Mouse (Mus musculus): ENCODE measurements around the gene Plcd1. TPM values are rescaled to one million over a fixed set of nuclear protein-coding genes. Genes with fewer than 3 reads are reported as not detected.

The Plcd1 gene
- polyA plus RNA-seq, 1 experiment from 2014 or later: 6.5 TPM

GRCm38 (mm10) chr9:119037076-119037730 lies 56.1 kb downstream of the Plcd1 start:
- H3K9me3 ChIP-seq (ENCODE audit: control insufficient read depth): no peaks in the 10 kb centered on the region
- WGBS: 69% methylated on average over 15 of the region's 15 CpGs
- H3K27me3 ChIP-seq (replicated peaks; ENCODE audit: control insufficient read depth, insufficient read depth, low read length): no peaks in the 10 kb centered on the region
- H3K4me2 ChIP-seq (replicated peaks; ENCODE audit: low read depth): no peak overlapping the region
- H3K36me3 ChIP-seq (ENCODE audit: control insufficient read depth, insufficient read depth): peaks cover 82% of the 10 kb centered on the region
- ATAC-seq: no peak
- no peak overlapping the region for H3K4me3 ChIP-seq (ENCODE audit: low read depth, low read length)
- no peak overlapping the region for H3K9ac ChIP-seq (ENCODE audit: low read depth, low read length)
- H3K27ac ChIP-seq (ENCODE audit: low read depth, low read length): no peak overlapping the region
- TF ChIP-seq CTCF (IDR thresholded peaks at IDR 0.05; ENCODE audit: low read depth): no peak
- H3K4me1 ChIP-seq (replicated peaks; ENCODE audit: control insufficient read depth, insufficient read depth, low read length): no peaks in the 10 kb centered on the region

- H3K4me3 ChIP-seq (ENCODE audit: low read depth, low read length): no peak overlapping the region
- peaks cover 82% of the 10 kb centered on the region for H3K36me3 ChIP-seq (ENCODE audit: control insufficient read depth, insufficient read depth)
- ATAC-seq: no peak
- TF ChIP-seq CTCF (IDR thresholded peaks at IDR 0.05; ENCODE audit: low read depth): no peak
- no peaks in the 10 kb centered on the region for H3K27me3 ChIP-seq (replicated peaks; ENCODE audit: control insufficient read depth, insufficient read depth, low read length)
- H3K4me1 ChIP-seq (replicated peaks; ENCODE audit: control insufficient read depth, insufficient read depth, low read length): no peaks in the 10 kb centered on the region
- no peak overlapping the region for H3K9ac ChIP-seq (ENCODE audit: low read depth, low read length)
- WGBS: 64% methylated on average over 7 of the region's 7 CpGs
- H3K27ac ChIP-seq (ENCODE audit: low read depth, low read length): no peak overlapping the region
- no peak overlapping the region for H3K4me2 ChIP-seq (replicated peaks; ENCODE audit: low read depth)
- no peaks in the 10 kb centered on the region for H3K9me3 ChIP-seq (ENCODE audit: control insufficient read depth)
Measured at GRCm38 (mm10) chr9:119035836-119036235, 57.5 kb downstream of the Plcd1 start.

DNA sequence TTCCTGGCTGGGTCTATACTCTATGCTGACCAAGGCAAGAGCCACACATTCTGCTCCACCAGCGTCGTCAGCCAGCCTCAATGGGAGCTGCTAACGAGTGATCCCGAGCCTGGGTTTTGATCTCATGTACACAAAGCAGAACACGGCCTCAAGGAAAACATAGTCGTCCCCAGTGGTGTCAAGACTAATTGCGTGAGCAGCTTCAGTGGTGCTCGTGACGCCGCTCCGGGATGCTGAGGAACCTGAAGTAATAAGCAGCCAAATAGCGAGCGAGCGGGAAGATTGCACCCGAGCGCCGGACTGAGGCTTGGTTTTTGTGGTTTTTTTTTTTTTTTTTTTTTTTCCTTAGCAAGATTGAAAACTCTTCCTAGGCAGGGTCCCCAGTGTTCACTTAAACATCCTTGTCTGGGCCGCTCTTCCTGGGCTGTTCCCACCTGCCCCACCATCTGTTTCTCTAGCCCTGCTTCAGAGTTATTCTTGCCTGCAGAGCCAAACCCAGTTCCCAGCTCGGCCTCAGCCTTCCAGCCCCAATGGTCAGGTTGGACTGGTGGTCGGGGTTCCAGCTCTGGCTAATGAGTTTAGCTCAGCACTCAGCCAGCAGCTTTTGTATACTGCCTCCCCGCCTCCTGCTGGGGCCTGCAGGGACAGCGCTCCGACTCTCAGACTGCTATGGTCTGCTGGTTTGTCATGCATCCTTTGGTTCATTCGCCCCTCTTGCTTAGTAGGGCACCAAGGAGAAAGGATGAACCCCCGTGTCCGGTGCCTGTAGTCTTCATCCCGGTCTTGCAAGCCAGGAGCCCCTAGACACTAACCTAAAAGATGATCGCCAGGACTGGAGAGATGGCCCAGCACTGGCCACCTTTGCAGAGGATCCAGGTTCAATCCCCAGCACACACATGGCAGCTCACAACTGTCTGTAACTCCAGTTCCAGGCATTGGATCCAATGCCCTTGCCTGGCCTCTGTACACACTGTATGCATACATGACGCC lies 58.3 kb downstream of the Plcd1 start:
- WGBS: 89% methylated on average over 29 of the region's 29 CpGs
- H3K36me3 ChIP-seq (ENCODE audit: control insufficient read depth, insufficient read depth): peaks cover 81% of the 10 kb centered on the region
- no peak for ATAC-seq

DNA sequence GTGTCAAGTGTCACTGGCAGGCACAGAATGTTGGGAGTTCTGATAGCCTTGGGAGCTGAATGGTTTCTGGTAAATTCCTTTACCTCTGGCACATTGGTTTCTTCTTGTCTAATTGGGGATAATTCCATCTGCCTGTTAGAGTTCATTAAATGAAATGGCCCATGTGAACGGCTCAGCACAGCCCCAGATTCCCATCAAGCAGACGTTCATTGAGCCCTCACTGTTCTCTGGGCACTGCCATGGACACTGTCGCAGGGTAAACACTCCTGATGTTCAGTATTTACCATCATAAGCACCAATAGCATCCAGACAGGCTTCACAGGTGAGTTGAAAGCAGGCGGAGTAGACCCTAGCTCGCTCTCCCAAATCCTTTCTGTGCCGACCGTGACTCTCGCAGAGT lies 59.2 kb downstream of the Plcd1 start:
- H3K27me3 ChIP-seq (replicated peaks; ENCODE audit: control insufficient read depth, insufficient read depth, low read length): no peaks in the 10 kb centered on the region
- H3K27ac ChIP-seq (ENCODE audit: low read depth, low read length): no peak overlapping the region
- H3K4me2 ChIP-seq (replicated peaks; ENCODE audit: low read depth): no peak overlapping the region
- whole genome bisulfite sequencing: 89% methylated on average over 8 of the region's 8 CpGs
- peaks cover 74% of the 10 kb centered on the region for H3K36me3 ChIP-seq (ENCODE audit: control insufficient read depth, insufficient read depth)
- H3K9ac ChIP-seq (ENCODE audit: low read depth, low read length): no peak overlapping the region
- H3K4me3 ChIP-seq (ENCODE audit: low read depth, low read length): no peak overlapping the region
- no peak for TF ChIP-seq CTCF (IDR thresholded peaks at IDR 0.05; ENCODE audit: low read depth)
- no peaks in the 10 kb centered on the region for H3K4me1 ChIP-seq (replicated peaks; ENCODE audit: control insufficient read depth, insufficient read depth, low read length)
- ATAC-seq: no peak
- H3K9me3 ChIP-seq (ENCODE audit: control insufficient read depth): no peaks in the 10 kb centered on the region

More for the DNA sequence above, 58.3 kb downstream of the Plcd1 start:
- TF ChIP-seq CTCF (IDR thresholded peaks at IDR 0.05; ENCODE audit: low read depth): no peak
- Histone ChIP-seq H3K27me3 (replicated peaks; ENCODE audit: control insufficient read depth, insufficient read depth, low read length) (no peaks in the 10 kb centered on the region), H3K9ac (ENCODE audit: low read depth, low read length) (no peak overlapping the region), H3K27ac (ENCODE audit: low read depth, low read length) (no peak overlapping the region), H3K4me1 (replicated peaks; ENCODE audit: control insufficient read depth, insufficient read depth, low read length) (no peaks in the 10 kb centered on the region), H3K4me2 (replicated peaks; ENCODE audit: low read depth) (no peak overlapping the region), H3K9me3 (ENCODE audit: control insufficient read depth) (no peaks in the 10 kb centered on the region), H3K4me3 (ENCODE audit: low read depth, low read length) (no peak overlapping the region)

- Histone ChIP-seq H3K9ac (ENCODE audit: low read depth, low read length) (no peak overlapping the region), H3K4me2 (replicated peaks; ENCODE audit: low read depth) (no peak overlapping the region), H3K27me3 (replicated peaks; ENCODE audit: control insufficient read depth, insufficient read depth, low read length) (no peaks in the 10 kb centered on the region), H3K27ac (ENCODE audit: low read depth, low read length) (no peak overlapping the region), H3K36me3 (ENCODE audit: control insufficient read depth, insufficient read depth) (peaks cover 72% of the 10 kb centered on the region), H3K4me3 (ENCODE audit: low read depth, low read length) (no peak overlapping the region), H3K9me3 (ENCODE audit: control insufficient read depth) (no peaks in the 10 kb centered on the region), H3K4me1 (replicated peaks; ENCODE audit: control insufficient read depth, insufficient read depth, low read length) (no peaks in the 10 kb centered on the region)
- 87% methylated on average over 19 of the region's 19 CpGs for WGBS
- no peak for TF ChIP-seq CTCF (IDR thresholded peaks at IDR 0.05; ENCODE audit: low read depth)
- ATAC-seq: no peak
Measured at GRCm38 (mm10) chr9:119033111-119033921, 60.0 kb downstream of the Plcd1 start.

GRCm38 (mm10) chr9:119032538-119032937 lies 60.8 kb downstream of the Plcd1 start:
- no peak overlapping the region for H3K27ac ChIP-seq (ENCODE audit: low read depth, low read length)
- no peaks in the 10 kb centered on the region for H3K4me1 ChIP-seq (replicated peaks; ENCODE audit: control insufficient read depth, insufficient read depth, low read length)

More at GRCm38 (mm10) chr9:119032538-119032937, 60.8 kb downstream of the Plcd1 start:
- H3K27me3 ChIP-seq (replicated peaks; ENCODE audit: control insufficient read depth, insufficient read depth, low read length): no peaks in the 10 kb centered on the region
- TF ChIP-seq CTCF (IDR thresholded peaks at IDR 0.05; ENCODE audit: low read depth): no peak
- peaks cover 72% of the 10 kb centered on the region for H3K36me3 ChIP-seq (ENCODE audit: control insufficient read depth, insufficient read depth)
- WGBS: 79% methylated on average over 9 of the region's 9 CpGs
- H3K9me3 ChIP-seq (ENCODE audit: control insufficient read depth): no peaks in the 10 kb centered on the region
- no peak overlapping the region for H3K4me2 ChIP-seq (replicated peaks; ENCODE audit: low read depth)
- H3K9ac ChIP-seq (ENCODE audit: low read depth, low read length): no peak overlapping the region
- H3K4me3 ChIP-seq (ENCODE audit: low read depth, low read length): no peak overlapping the region
- no peak for ATAC-seq
